Mouse (Mus musculus) common myeloid progenitor, adult 5-6 weeks (primary cell): ENCODE results near the gene Poll. TPM values are rescaled to one million over a fixed set of nuclear protein-coding genes. Genes with fewer than 3 reads are reported as not detected.

Experiments
- ATAC-seq: replicated peaks from 2 replicates; pipeline ENCODE4 v1.8.0; 2016; ENCODE audit warnings: low read depth, mild to moderate bottlenecking, moderate TSS enrichment, inconsistent platforms; ENCODE audit not compliant: poor library complexity, severe bottlenecking
- total RNA-seq: library from RNA; stranded (forward); fragments of 200-1000, 187-1606 nt; gene quantifications from 2 replicates; pipeline ENCODE4 v1.2.3, GENCODE M21; 2017

Gene Poll
- total RNA-seq, 1 experiment from 2014 or later: 14.0 TPM

DNA sequence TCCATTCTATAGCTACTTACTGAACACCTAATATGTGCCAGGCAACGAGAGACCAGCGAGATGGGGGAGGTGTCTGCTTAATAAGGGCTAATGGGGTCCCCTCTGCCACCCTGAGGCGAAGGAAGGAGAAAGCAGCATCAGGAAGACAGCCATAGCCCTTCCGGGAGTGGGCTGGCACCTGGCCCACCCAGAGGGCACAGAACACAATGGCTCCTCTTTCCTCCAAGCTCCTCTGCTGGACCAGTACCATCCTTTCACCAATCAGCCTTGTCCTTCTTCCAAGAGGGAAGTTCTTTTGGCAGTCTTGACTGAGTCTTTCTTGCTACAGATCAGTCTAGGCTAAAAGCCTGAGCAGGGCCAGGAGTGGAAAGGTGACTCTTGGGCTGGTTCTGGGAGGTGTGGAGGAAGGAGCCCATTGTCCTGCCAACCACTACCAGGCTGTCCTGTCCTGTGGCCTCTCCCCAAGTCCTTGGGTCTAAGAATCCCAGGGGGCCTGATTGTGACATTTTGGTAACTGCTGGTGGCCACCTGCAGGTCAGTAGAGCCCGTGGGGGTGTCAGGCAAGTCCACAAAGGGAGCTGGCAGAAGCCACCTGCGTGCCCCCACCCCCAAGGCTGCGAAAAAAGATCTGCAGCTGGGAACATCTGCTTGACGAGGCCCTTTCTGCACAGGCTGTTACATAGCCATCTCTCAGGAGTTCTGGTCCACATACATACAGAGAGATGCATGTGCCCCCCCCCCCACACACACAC lies 19.5 kb downstream of the Poll start:
- ATAC-seq: no peak

DNA sequence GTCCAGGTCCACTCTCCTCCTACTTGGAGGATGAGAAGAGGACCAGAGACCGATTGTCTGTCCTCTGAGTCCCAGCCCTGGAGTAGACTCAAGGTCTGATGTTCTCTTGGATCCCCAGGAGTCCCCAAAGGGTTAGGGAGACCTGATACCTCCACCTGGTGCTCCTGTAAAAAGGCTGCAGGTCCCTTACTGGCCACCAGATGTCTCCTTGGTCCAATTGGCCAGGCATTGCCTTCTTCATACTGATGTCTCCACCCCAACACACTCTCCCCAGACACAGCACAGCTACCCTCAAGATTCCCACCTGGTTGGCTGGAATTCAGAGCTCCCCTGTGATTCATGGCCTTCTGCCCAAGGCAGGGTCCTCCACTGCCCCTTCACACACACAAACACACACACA lies 22.8 kb downstream of the Poll start:
- peak; percentile 79 for ATAC-seq

DNA sequence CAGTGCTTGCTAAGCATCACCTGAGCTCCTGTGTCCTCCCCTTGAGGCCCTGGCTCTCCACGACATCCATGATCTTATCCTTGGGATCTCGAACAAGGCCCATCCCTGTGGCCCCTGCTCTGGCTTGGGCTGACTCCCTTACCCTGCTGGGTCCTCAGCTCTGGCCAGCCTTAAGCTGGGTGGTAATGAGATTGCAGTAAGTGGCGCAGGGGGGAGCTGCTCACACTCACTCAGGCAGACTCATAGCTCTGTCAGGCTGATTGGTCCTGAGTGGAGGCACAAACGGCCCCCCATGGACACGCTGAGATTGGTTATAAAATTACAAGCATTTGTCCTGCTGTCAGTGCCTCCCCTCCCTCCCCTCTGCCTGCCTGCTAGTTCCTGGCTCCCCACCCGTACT lies 24.4 kb downstream of the Poll start:
- ATAC-seq: no peak

DNA sequence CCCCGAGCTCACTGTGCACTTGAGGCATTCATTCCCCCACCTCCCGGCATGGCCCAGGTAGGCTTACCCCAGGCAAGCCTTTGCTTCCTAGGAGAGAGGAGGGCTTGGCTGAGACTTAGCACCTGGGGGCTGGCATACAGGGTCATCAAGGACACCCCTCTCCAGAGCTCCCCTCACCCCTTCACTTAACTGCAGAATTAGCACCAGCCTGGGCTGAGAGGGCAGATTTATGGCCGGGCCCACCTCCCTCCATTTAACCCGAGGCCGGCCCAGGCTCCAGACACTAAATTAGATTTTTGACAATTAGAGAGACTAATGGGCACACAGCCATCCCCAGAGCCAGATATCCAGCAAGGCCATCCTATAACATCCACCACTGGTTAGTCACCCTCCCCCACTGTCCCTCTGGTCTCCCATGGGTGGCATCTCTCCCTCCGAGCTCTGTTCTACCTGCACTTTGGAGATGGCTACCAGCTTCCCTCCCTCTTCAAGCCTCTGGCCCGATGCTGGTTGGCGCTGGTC lies 25.1 kb downstream of the Poll start:
- ATAC-seq: no peak

DNA sequence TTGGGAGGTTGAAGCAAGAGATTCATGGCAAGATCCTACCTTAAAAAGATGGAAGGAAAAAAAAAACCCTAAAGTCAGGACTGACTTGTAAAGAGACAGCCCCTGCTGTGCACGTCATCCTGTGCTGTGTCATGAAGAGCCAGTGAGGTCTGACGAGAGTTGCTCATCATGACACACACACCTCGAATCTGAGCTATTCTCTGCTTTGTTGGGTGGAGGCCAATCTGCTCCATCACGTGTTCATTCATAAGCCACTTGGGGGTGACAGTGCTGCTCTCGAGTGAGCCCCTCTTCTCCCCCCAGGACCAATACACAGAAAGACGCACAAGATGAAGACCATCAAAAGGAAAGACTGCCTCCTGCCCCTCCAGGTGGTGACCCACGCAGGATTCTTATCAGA lies 26.7 kb downstream of the Poll start:
- no peak for ATAC-seq

DNA sequence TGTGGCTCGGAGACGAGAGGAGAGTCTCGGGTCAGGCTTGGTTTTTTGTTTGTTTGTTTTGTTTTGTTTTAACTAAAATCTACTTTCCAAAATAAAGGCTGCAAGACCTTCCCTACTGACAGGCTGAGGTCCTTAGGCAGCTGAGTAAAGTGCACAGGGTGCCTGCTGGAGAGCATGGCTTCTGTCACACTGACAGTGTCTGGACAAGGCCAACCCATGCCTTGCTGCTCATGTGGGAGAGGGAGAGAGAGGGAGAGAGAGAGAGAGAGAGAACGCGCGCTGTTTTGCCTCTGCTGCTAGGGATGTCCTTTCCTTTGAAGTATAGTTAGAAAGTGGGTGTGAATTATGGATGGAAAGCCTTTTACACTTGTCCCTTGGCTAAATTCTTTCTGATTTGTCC lies 28.8 kb downstream of the Poll start:
- no peak for ATAC-seq

DNA sequence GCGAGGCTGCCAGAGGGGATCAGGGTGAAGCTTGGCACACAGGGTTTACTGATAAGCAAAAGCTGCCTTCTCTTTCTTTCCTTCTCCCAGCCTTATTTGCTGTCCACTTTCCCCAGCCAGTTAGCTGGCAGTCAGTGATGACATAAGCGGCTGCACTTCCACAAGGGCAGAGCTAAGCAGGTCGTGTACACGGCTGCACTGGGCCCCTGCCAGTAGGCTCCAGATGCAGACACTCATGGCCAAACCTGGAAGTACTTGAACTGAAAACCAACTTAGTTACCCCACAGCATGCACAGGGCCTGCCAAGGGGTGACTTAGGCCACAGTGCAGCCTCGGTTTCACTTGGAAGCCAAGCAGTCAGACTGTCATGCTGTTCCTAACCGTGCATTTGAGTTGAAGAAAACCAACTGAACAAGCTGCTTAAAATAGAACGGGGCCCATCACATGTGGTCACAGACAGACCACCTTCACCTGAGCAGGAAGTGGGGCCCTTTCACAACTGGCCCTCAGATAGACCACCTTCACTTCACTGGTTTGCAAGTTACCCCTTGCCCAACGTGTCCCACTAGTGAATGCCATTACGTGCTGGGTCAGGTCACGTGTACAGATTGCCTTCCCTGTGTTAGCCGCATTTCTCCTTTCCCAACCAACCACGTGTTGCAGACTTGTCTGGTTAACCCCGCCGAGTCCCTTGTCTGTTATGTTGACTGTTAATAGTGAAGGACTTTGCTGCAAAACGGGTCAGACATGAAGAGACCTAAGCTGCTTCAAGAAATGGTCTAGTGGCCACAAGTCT lies 29.9 kb downstream of the Poll start:
- ATAC-seq: peak; percentile 42

DNA sequence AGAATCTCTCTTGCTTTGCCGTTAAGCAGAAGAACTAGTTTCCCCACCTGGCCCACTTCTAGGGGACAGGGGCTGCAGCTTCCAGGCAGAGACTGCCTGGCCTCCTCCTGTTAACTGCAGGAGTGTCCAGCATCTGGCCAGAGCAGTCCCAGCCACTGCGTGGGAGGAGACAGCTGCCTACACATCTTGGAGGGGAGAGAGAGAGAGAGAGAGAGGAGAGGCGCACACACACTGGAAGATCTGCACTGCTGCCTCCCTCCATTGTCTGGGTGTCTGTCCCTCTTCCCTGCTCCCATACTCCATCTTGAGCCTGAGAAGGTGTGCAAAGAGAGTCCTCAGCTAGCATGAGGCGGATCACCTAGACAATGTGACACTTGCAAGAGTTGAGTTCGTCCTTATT lies 31.0 kb downstream of the Poll start:
- no peak for ATAC-seq

DNA sequence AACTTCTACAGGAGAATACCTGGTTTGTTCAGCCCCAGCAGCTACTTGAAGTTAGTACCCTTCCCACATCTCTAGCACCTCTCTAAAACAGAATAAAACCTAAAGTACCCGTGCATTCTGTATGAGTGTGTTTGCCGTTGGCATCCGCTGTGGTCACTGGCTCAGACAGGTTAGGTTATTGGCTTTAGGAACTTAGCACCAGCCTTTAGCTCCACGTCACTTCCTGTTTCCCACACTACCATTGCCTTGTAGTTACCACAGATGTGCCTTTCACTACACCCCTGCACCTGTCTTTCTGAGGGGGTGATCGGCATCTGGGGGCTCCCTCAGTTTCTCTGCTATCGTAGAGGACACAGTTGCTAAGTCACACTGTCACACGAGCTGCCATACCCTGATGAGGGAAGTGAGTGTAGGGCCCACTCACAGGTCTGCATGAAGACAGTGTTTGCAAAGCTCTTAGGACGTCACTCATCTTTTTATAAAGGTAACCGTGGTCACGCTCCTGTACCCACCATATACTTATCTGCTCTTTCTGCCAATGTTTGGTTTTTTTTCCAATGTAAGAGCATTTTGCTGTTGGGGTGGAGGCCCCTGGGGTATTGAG lies 32.3 kb downstream of the Poll start:
- peak; percentile 33 for ATAC-seq

DNA sequence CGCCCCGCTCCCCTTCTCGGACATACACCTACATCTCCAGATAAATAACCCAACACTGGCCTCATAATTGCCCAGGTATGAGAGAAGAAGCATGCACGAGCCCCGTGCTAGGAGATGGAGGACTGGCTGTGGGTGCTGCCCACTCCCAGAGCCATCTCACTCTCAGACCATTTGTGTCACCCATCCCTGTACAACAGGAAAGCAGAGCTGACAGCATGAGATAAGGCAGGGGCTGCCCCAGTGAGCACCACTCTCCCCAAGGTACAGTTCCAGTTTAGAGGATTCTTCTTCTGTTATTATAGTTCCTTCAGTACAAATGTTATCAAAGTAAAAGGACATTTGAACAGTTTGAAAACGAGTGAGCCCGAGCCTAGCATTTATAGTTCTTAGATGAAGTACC lies 32.9 kb downstream of the Poll start:
- peak; percentile 19; the same call in 1 of the 2 replicates for ATAC-seq

DNA sequence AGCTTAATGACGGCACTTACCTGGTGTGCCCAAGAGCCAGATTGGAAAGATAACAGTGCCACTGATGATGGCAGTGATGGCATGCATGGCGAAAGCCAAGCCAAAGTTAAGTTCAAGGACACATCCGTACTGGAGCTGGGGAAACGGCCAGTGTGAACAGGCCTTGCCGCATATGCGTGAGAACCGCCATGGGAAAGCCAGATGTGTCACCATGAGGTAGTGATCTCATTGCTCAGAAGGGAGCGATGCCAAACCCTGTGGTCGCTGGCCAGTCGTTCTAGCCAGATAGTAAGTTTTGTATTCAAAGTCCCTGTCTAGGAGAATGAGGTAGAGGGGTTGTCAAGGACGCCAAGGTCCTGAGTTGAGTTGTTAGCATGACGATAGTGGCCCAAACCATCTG lies 44.1 kb downstream of the Poll start:
- ATAC-seq: no peak

DNA sequence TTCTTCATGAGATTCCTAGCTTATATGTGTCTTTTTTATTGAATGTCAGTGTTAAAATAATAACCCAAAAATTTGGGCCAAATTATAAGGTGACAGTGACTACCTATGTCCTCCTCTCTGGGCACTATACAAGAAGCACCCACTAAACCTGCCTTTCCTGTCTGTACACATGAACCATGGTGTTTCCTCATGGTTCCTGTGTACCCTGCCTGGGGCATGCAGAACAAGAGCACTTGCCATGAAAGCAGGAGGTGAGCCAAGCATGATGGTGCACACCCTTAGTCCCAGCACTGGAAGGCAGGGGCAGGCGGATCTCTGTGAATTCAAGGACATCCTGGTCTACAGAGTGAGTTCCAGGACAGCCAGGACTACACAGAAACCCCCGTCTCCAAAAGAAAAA lies 45.0 kb downstream of the Poll start:
- ATAC-seq: no peak

DNA sequence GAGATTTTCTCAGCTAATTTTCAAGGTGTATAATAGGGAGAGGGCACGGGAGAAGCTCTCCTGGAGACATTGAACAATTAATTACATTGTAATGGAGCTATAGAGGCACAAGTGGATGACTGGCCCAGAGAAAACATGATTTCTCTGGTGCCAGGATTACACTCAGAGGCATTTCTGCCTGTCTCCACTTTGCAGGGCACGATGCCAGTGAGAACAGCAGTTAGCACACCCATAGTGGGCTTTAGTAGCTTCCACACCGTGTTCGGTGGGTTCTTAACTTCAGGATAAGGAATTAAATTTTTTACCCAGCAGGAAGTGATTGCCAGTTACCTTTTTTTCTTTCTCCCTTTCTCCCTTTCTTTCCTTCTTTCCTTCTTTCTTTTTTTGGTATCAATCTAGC lies 48.9 kb downstream of the Poll start:
- ATAC-seq: no peak

DNA sequence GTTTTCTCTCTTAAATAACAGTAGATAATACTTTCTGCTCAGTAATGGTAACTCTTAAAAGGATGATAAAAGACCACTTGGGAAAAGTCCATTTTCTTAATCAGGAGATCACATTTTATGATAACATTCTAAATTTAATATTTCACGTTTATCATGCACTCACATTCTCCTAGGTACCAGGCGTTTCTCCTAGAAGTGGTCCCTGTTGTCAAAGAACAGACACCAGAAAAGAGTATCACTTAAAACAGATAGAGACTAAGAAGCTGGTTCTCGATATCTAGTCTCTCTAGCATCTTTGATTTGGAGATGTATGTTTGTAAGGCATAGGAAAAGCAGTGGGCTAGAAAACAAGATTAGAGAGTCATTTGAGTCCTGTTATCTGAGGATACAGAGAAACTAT lies 49.7 kb downstream of the Poll start:
- no peak for ATAC-seq

DNA sequence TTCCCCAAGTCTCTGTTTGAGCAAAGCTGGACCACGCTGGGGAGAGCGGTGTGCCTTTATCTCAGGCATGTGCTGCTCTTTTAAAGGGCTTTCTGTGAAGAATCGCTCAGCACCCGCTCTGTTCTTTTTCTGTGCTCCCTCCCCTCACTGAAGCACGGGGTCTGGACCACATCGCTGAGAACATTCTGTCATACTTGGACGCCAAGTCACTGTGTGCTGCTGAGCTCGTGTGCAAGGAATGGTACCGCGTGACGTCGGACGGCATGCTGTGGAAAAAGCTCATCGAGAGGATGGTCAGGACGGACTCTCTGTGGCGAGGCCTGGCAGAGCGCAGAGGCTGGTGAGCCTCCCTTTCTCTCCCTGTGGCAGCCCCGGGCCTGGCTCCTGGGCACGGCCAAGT lies 52.8 kb downstream of the Poll start:
- no peak for ATAC-seq

DNA sequence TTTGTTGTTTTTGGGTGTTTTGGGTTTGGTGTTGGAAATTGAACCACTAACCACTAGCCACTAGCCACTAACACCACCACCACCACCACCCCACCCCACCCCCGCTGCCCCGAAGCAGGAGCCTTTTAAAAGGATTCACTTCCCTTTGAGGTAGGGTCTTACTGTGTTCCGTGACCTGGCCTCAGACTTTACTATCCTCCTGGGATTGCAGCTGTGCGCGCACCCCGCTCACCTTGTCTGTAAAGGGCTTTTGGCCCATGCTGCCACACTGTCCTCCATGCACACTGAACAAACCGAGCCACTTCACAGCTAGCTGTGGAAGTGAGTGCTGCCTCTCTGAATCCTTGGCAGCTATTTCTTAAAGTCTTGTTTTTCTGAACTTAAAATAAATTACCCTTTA lies 54.9 kb downstream of the Poll start:
- no peak for ATAC-seq

Other genes with a start within 250 kb of the Poll start
- 19.7 and 27.1 TPM in 2 replicates for gene Btrc, start 196.8 kb downstream of the Poll start, total RNA-seq
- 27.9 and 29.5 TPM in 2 replicates for gene Gm17018, start 84 bp upstream of the Poll start, total RNA-seq
- gene Fbxw4, start 99.8 kb upstream of the Poll start, total RNA-seq: 16.8 and 39.4 TPM in 2 replicates
- not detected in 2 replicates for gene Fgf8, start 182.4 kb upstream of the Poll start, total RNA-seq
- gene Npm3, start 189.1 kb upstream of the Poll start, total RNA-seq: 93.1 and 95.1 TPM in 2 replicates
- 144 and 182 TPM in 2 replicates for gene Mgea5, start 223.3 kb upstream of the Poll start, total RNA-seq